Mouse (Mus musculus) midbrain, postnatal 0 days (tissue): Measurements from ENCODE around the gene Sntb2. TPM values are rescaled to one million over a fixed set of nuclear protein-coding genes. Genes with fewer than 3 reads are reported as not detected.
A peak's percentile ranks its signal among the peaks of the same experiment; 100 is the strongest.

Source experiments
- ATAC-seq: fragments of 200-750 bp; cut with Nextera tagmentation; 2 replicates; pipeline ENCODE4 v1.8.0; 2017; ENCODE audit warnings: moderate number of reproducible peaks, mild to moderate bottlenecking, moderate TSS enrichment, moderate library complexity; ENCODE audit not compliant: low FRiP score
- DNase-seq: peaks from one replicate; pipeline ENCODE4 v3.0.0-alpha.2; 2015; ENCODE audit warnings: low spot score
- H3K27ac ChIP-seq: fragments of 300-500 bp; sonication (generic); 2 replicates; pipeline ENCODE4 v1.5.1; 2014; ENCODE audit warnings: low read depth, mild to moderate bottlenecking, low read length, mixed read lengths
- H3K27me3 ChIP-seq: fragments of 300-500 bp; sonication (generic); 2 replicates; pipeline ENCODE4 v1.6.1; 2014; ENCODE audit warnings: low read length, control low read depth, mixed read lengths; ENCODE audit not compliant: insufficient read depth
- H3K36me3 ChIP-seq: fragments of 300-500 bp; sonication (generic); 2 replicates; pipeline ENCODE4 v1.6.1; 2014; ENCODE audit warnings: low read length, control low read depth, mixed read lengths; ENCODE audit not compliant: insufficient read depth
- H3K4me1 ChIP-seq: fragments of 300-500 bp; sonication (generic); 2 replicates; pipeline ENCODE4 v1.6.1; 2014; ENCODE audit warnings: mild to moderate bottlenecking, control low read depth, antibody characterized with exemption, low read length, mixed read lengths; ENCODE audit not compliant: insufficient read depth
- H3K4me2 ChIP-seq: fragments of 300-500 bp; sonication (generic); 2 replicates; pipeline ENCODE4 v1.6.1; 2014; ENCODE audit warnings: low read depth, mild to moderate bottlenecking, low read length, mixed read lengths; ENCODE audit not compliant: poor library complexity, severe bottlenecking
- H3K4me3 ChIP-seq: fragments of 300-500 bp; sonication (generic); 2 replicates; pipeline ENCODE4 v1.5.1; 2014; ENCODE audit warnings: low read depth, mild to moderate bottlenecking, low read length, moderate library complexity
- H3K9ac ChIP-seq: fragments of 300-500 bp; sonication (generic); replicated peaks from 2 replicates; pipeline ENCODE4 v1.6.1; 2014; ENCODE audit warnings: mild to moderate bottlenecking, low read length, moderate library complexity, mixed read lengths; ENCODE audit not compliant: poor library complexity, severe bottlenecking
- H3K9me3 ChIP-seq: fragments of 300-500 bp; sonication (generic); 2 replicates; pipeline ENCODE4 v1.6.1; 2016; ENCODE audit warnings: low read length, control low read depth
- CTCF ChIP-seq: IDR thresholded peaks from 2 replicates; pipeline ENCODE4 v1.5.1; 2016; ENCODE audit warnings: antibody characterized with exemption, mild to moderate bottlenecking
- WGBS: fragments of 180-500 bp; shearing (Covaris S2); extraction: QIAGEN DNeasy Blood & Tissue Kit; methylation state at CpG from one replicate; pipeline ENCODE4 v1.1.7; 2014; 5-methylcytosine and 5-hydroxymethylcytosine counted together
- polyA plus RNA-seq: library from polyadenylated mRNA; unstranded; fragments of >200 nt; fragmentation: Nextera tagmentation; extraction: Ambion mirVana; gene quantifications from 2 replicates; pipeline ENCODE4 v1.2.1, GENCODE M21; 2015
- total RNA-seq: library from RNA; depleted of rRNA; stranded (reverse); fragments of >200 nt; gene quantifications from 2 replicates; pipeline ENCODE4 v1.2.3, GENCODE M21; 2014

Sntb2 gene
- total and polyA plus RNA-seq, 2 experiments from 2014 or later, result 3.3 to 7.1 TPM

DNA sequence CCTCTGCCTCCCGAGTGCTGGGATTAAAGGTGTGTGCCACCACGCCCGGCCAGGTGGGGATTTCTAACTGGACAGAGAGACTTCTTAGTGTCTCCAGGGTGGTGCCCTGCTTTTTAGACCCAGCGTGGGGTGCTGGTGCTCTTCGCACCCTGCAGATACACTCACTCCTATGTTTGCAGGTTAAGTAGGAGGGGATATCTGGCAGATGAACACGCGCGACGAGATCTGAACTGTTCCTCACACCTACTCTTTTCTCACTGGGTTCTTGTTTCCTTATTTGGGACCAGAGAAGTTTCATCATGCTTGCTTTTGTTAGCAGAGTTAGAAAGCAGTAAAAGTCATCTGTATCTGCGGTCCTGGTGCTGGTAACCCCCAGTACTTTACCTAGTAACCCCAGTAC, 21.9 kb upstream of the Sntb2 start:
- ATAC-seq (no peak), DNase-seq (no peak)
- 97% methylated on average over 10 of the region's 10 CpGs for WGBS
- Histone ChIP-seq H3K4me2 (no peak overlapping the region), H3K4me1 (no peaks in the 10 kb centered on the region), H3K36me3 (peaks cover 52% of the 10 kb centered on the region), H3K4me3 (no peak overlapping the region), H3K9me3 (no peaks in the 10 kb centered on the region), H3K27ac (no peak overlapping the region), H3K9ac (no peak overlapping the region), H3K27me3 (no peaks in the 10 kb centered on the region)
- TF ChIP-seq CTCF, result no peak

- Histone ChIP-seq H3K27ac (no peak overlapping the region), H3K9ac (no peak overlapping the region), H3K4me2 (no peak overlapping the region), H3K4me3 (no peak overlapping the region), H3K36me3 (peaks cover 40% of the 10 kb centered on the region), H3K4me1 (no peaks in the 10 kb centered on the region), H3K9me3 (no peaks in the 10 kb centered on the region), H3K27me3 (no peaks in the 10 kb centered on the region)
- no peak for ATAC-seq
- no peak for TF ChIP-seq CTCF
- DNase-seq, result no peak
- 94% methylated on average over 8 of the region's 8 CpGs for WGBS
Observed at GRCm38 (mm10) chr8:106919721-106920394, 15.7 kb upstream of the Sntb2 start.

DNA sequence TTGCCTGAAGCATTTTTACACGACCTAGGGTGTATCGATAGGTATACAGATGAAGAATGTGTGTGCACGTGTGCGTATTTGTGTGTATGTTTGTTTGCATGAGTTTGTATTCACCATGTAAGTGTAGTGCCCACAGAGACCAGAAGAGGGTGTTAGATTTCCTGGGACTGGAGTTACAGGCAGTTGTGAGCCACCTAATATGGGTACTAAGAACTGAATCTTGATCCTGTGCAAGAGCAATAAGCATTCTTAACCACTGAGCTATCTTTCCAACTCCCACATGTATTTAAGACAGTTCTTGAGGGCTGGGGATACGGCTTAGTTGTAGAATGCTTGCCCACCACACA, 15.2 kb upstream of the Sntb2 start:
- H3K36me3 ChIP-seq, result peaks cover 37% of the 10 kb centered on the region
- ATAC-seq, result no peak
- H3K4me1 ChIP-seq, result no peaks in the 10 kb centered on the region
- TF ChIP-seq CTCF, result 0 out of 2 replicates have a peak, but pooled peaks have one; percentile 14
- no peak overlapping the region for H3K27ac ChIP-seq
- no peak overlapping the region for H3K9ac ChIP-seq
- 96% methylated on average over 5 of the region's 5 CpGs for WGBS
- H3K4me2 ChIP-seq, result no peak overlapping the region
- no peak overlapping the region for H3K4me3 ChIP-seq
- H3K27me3 ChIP-seq, result no peaks in the 10 kb centered on the region
- no peak for DNase-seq
- no peaks in the 10 kb centered on the region for H3K9me3 ChIP-seq

DNA sequence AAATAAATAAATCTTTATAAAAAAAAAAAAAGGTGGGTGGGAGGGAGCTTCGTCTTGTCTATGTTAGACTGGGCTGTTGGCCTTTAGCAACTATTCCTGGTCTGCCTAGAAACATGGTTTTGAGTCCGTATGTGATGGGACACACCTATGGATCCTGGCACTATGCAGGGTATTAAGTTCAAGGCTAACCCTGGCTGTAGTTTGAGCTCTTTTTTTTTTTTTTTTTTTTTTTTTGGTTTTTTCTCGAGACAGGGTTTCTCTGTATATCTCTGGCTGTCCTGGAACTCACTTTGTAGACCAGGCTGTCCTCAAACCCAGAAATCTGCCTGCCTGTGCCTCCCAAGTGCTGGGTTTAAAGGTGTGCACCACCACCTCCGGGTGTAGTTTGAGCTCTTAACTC, 11.5 kb upstream of the Sntb2 start:
- TF ChIP-seq CTCF, result no peak
- ATAC-seq (no peak), DNase-seq (no peak)
- Histone ChIP-seq H3K9ac (no peak overlapping the region), H3K4me2 (no peak overlapping the region), H3K4me3 (no peak overlapping the region), H3K36me3 (peaks cover 16% of the 10 kb centered on the region), H3K27me3 (no peaks in the 10 kb centered on the region), H3K9me3 (no peaks in the 10 kb centered on the region), H3K4me1 (no peaks in the 10 kb centered on the region), H3K27ac (no peak overlapping the region)
- 92% methylated on average over 4 of the region's 4 CpGs for WGBS

- DNase-seq (no peak), ATAC-seq (no peak)
- no peaks in the 10 kb centered on the region for H3K4me1 ChIP-seq
- H3K9ac ChIP-seq, result no peak overlapping the region
- H3K27me3 ChIP-seq, result no peaks in the 10 kb centered on the region
- H3K4me2 ChIP-seq, result no peak overlapping the region
- H3K27ac ChIP-seq, result no peak overlapping the region
- no peak overlapping the region for H3K4me3 ChIP-seq
- H3K36me3 ChIP-seq, result peaks cover 10% of the 10 kb centered on the region; the same call in 1 of the 2 replicates
- H3K9me3 ChIP-seq, result no peaks in the 10 kb centered on the region
- WGBS, result 82% methylated on average over 8 of the region's 8 CpGs
- TF ChIP-seq CTCF, result no peak
Observed at GRCm38 (mm10) chr8:106924904-106925349, 10.6 kb upstream of the Sntb2 start.

DNA sequence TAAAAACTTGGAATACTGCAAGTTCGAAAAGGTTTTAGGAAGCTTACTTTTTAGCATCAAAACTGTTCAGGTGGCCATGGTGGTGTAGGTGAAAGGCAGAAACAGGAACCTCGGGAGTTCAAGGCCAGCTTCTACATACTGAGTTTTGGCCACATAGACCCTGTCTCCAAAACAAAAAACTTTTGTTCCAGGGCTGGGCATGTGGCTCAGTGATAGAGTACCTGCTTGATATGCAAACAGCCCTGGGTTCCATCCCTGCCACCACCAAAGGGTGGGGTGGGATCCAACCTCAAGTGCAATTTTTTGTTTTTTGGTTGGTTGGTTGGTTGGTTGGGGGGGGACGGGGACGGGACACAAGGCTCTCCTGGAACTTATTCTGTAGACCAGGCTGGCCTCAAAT, 10.1 kb upstream of the Sntb2 start:
- DNase-seq, result no peak
- Histone ChIP-seq H3K9ac (no peak overlapping the region), H3K4me3 (no peak overlapping the region), H3K4me1 (no peaks in the 10 kb centered on the region), H3K36me3 (peaks cover 7% of the 10 kb centered on the region; the same call in 1 of the 2 replicates), H3K27ac (no peak overlapping the region), H3K9me3 (no peaks in the 10 kb centered on the region), H3K4me2 (no peak overlapping the region), H3K27me3 (no peaks in the 10 kb centered on the region)
- no peak for TF ChIP-seq CTCF
- 92% methylated on average over 4 of the region's 4 CpGs for WGBS
- no peak for ATAC-seq
